Mouse (Mus musculus) stomach, embryonic 16.5 days (tissue): ENCODE results near the gene Sh3pxd2a. TPM values are rescaled to one million over a fixed set of nuclear protein-coding genes. Genes with fewer than 3 reads are reported as not detected.
A peak's percentile ranks its signal among the peaks of the same experiment; 100 is the strongest.

Source experiments
- ATAC-seq: fragments of 200-750 bp; cut with Nextera tagmentation; 2 replicates; pipeline ENCODE4 v1.8.0; 2017; ENCODE audit warnings: moderate number of reproducible peaks, moderate TSS enrichment; ENCODE audit not compliant: insufficient read depth, low FRiP score
- H3K27ac ChIP-seq: fragments of 300-500 bp; sonication (generic); 2 replicates; pipeline ENCODE4 v1.5.1; 2014; ENCODE audit warnings: low read length
- H3K27me3 ChIP-seq: fragments of 300-500 bp; sonication (generic); 2 replicates; pipeline ENCODE4 v1.6.1; 2014; ENCODE audit warnings: low read length, control low read depth, mixed read lengths; ENCODE audit not compliant: control insufficient read depth, insufficient read depth
- H3K36me3 ChIP-seq: fragments of 300-500 bp; sonication (generic); 2 replicates; pipeline ENCODE4 v1.6.1; 2014; ENCODE audit warnings: low read length; ENCODE audit not compliant: control insufficient read depth, insufficient read depth
- H3K4me1 ChIP-seq: fragments of 300-500 bp; sonication (generic); 2 replicates; pipeline ENCODE4 v1.6.1; 2014; ENCODE audit warnings: low read length, control low read depth, mixed read lengths; ENCODE audit not compliant: control insufficient read depth, insufficient read depth
- H3K4me2 ChIP-seq: fragments of 300-500 bp; sonication (generic); 2 replicates; pipeline ENCODE4 v1.6.1; 2014; ENCODE audit warnings: low read depth, low read length, mixed read lengths
- H3K4me3 ChIP-seq: fragments of 300-500 bp; sonication (generic); replicated peaks from 2 replicates; pipeline ENCODE4 v1.5.1; 2014; ENCODE audit warnings: mild to moderate bottlenecking, low read length
- H3K9ac ChIP-seq: fragments of 300-500 bp; sonication (generic); 2 replicates; pipeline ENCODE4 v1.6.1; 2014; ENCODE audit warnings: low read length
- H3K9me3 ChIP-seq: fragments of 300-500 bp; sonication (generic); replicated peaks from 2 replicates; pipeline ENCODE4 v1.6.1; 2016; ENCODE audit warnings: low read length, control low read depth; ENCODE audit not compliant: control insufficient read depth
- WGBS: fragments of 180-500 bp; shearing (Covaris S2); extraction: QIAGEN DNeasy Blood & Tissue Kit; methylation state at CpG from one replicate; pipeline ENCODE4 v1.1.7; 2014; 5-methylcytosine and 5-hydroxymethylcytosine counted together
- polyA plus RNA-seq: library from polyadenylated mRNA; unstranded; fragments of >200 nt; fragmentation: Nextera tagmentation; extraction: Ambion mirVana; gene quantifications from 2 replicates; pipeline ENCODE4 v1.2.1, GENCODE M21; 2015

The Sh3pxd2a gene
- polyA plus RNA-seq, 1 experiment from 2014 or later: 6.6 TPM

GRCm38 (mm10) chr19:47455001-47455755 is 9.0 kb downstream of the Sh3pxd2a start:
- Histone ChIP-seq H3K36me3 (no peaks in the 10 kb centered on the region), H3K27ac (no peak overlapping the region; the same call in 1 of the 2 replicates), H3K27me3 (no peaks in the 10 kb centered on the region), H3K9ac (no peak overlapping the region), H3K4me1 (peaks cover 60% of the 10 kb centered on the region), H3K9me3 (no peaks in the 10 kb centered on the region), H3K4me2 (no peak overlapping the region), H3K4me3 (no peak overlapping the region)
- 67% methylated on average over 15 of the region's 15 CpGs for WGBS
- ATAC-seq: no peak

GRCm38 (mm10) chr19:47454167-47455000 is 9.8 kb downstream of the Sh3pxd2a start:
- H3K27me3 ChIP-seq: no peaks in the 10 kb centered on the region
- peak overlapping the region; percentile 7; the same call in 1 of the 2 replicates for H3K27ac ChIP-seq
- no peak overlapping the region for H3K4me2 ChIP-seq
- H3K9me3 ChIP-seq: no peaks in the 10 kb centered on the region
- no peak for ATAC-seq
- no peak overlapping the region for H3K4me3 ChIP-seq
- 67% methylated on average over 11 of the region's 11 CpGs for WGBS
- H3K36me3 ChIP-seq: no peaks in the 10 kb centered on the region
- peaks cover 53% of the 10 kb centered on the region for H3K4me1 ChIP-seq
- no peak overlapping the region; the same call in 1 of the 2 replicates for H3K9ac ChIP-seq

- Histone ChIP-seq H3K4me1 (peaks cover 52% of the 10 kb centered on the region), H3K4me3 (no peak overlapping the region), H3K9ac (no peak overlapping the region), H3K27ac (no peak overlapping the region), H3K4me2 (no peak overlapping the region), H3K27me3 (no peaks in the 10 kb centered on the region), H3K36me3 (no peaks in the 10 kb centered on the region), H3K9me3 (no peaks in the 10 kb centered on the region)
- WGBS: 89% methylated on average over 7 of the region's 7 CpGs
- no peak for ATAC-seq
These were observed 10.8 kb downstream of the Sh3pxd2a start for GRCm38 (mm10) chr19:47453352-47453751.

GRCm38 (mm10) chr19:47452682-47453081 is 11.5 kb downstream of the Sh3pxd2a start:
- no peak overlapping the region for H3K27ac ChIP-seq
- 76% methylated on average over 10 of the region's 10 CpGs for WGBS
- H3K36me3 ChIP-seq: no peaks in the 10 kb centered on the region
- no peak overlapping the region for H3K4me3 ChIP-seq
- H3K9ac ChIP-seq: no peak overlapping the region
- no peaks in the 10 kb centered on the region for H3K27me3 ChIP-seq
- no peak for ATAC-seq
- peaks cover 53% of the 10 kb centered on the region for H3K4me1 ChIP-seq
- no peaks in the 10 kb centered on the region for H3K9me3 ChIP-seq
- H3K4me2 ChIP-seq: no peak overlapping the region

- Histone ChIP-seq H3K9ac (no peak overlapping the region), H3K4me1 (peaks cover 58% of the 10 kb centered on the region), H3K36me3 (no peaks in the 10 kb centered on the region), H3K9me3 (no peaks in the 10 kb centered on the region), H3K4me2 (no peak overlapping the region), H3K27me3 (no peaks in the 10 kb centered on the region), H3K27ac (no peak overlapping the region), H3K4me3 (no peak overlapping the region)
- 57% methylated on average over 7 of the region's 7 CpGs for WGBS
- ATAC-seq: no peak
These were observed 12.0 kb downstream of the Sh3pxd2a start for GRCm38 (mm10) chr19:47452211-47452610.

GRCm38 (mm10) chr19:47451476-47452113 is 12.6 kb downstream of the Sh3pxd2a start:
- H3K27me3 ChIP-seq: no peaks in the 10 kb centered on the region
- H3K36me3 ChIP-seq: no peaks in the 10 kb centered on the region
- no peak overlapping the region for H3K4me2 ChIP-seq
- no peak overlapping the region for H3K27ac ChIP-seq
- 65% methylated on average over 10 of the region's 10 CpGs for WGBS
- ATAC-seq: no peak
- no peak overlapping the region for H3K9ac ChIP-seq
- peaks cover 64% of the 10 kb centered on the region for H3K4me1 ChIP-seq
- no peaks in the 10 kb centered on the region for H3K9me3 ChIP-seq
- H3K4me3 ChIP-seq: no peak overlapping the region

GRCm38 (mm10) chr19:47450261-47451137 is 13.7 kb downstream of the Sh3pxd2a start:
- 39% methylated on average over 8 of the region's 8 CpGs for WGBS
- H3K4me3 ChIP-seq: no peak overlapping the region
- H3K27me3 ChIP-seq: no peaks in the 10 kb centered on the region
- H3K36me3 ChIP-seq: no peaks in the 10 kb centered on the region
- peak; percentile 42; the same call in 1 of the 2 replicates for ATAC-seq
- H3K4me1 ChIP-seq: peaks cover 68% of the 10 kb centered on the region
- peak overlapping the region; percentile 20; the same call in 1 of the 2 replicates for H3K9ac ChIP-seq
- no peaks in the 10 kb centered on the region for H3K9me3 ChIP-seq
- H3K4me2 ChIP-seq: no peak overlapping the region
- peak overlapping the region; percentile 68 for H3K27ac ChIP-seq

- no peak overlapping the region; the same call in 1 of the 2 replicates for H3K27ac ChIP-seq
- no peaks in the 10 kb centered on the region for H3K9me3 ChIP-seq
- no peak overlapping the region for H3K4me3 ChIP-seq
- no peak for ATAC-seq
- no peaks in the 10 kb centered on the region for H3K27me3 ChIP-seq
- 49% methylated on average over 4 of the region's 4 CpGs for WGBS
- H3K36me3 ChIP-seq: no peaks in the 10 kb centered on the region
- peaks cover 62% of the 10 kb centered on the region for H3K4me1 ChIP-seq
- no peak overlapping the region for H3K9ac ChIP-seq
- no peak overlapping the region for H3K4me2 ChIP-seq
These were observed 14.5 kb downstream of the Sh3pxd2a start for GRCm38 (mm10) chr19:47449513-47450227.
